Mouse (Mus musculus) cerebellum, adult 2 months (tissue): ENCODE results near the gene Spint4. TPM values are rescaled to one million over a fixed set of nuclear protein-coding genes. Genes with fewer than 3 reads are reported as not detected.
"Not testable (repeated sequence)": the region's sequence is repeated elsewhere in the genome, so short reads cannot be mapped to it uniquely, and the experiment has no call there.

Source experiments
- DNase-seq, 2 experiments: peaks; one replicate each; pipeline ENCODE4 v3.0.0; 2021
- H3K27ac ChIP-seq: fragments of 200-500 bp; 2 replicates; pipeline ENCODE4 v1.5.1; 2012; ENCODE audit warnings: low read length, control low read depth, inconsistent platforms; ENCODE audit not compliant: insufficient read depth
- H3K27me3 ChIP-seq: fragments of 200-500 bp; 2 replicates; pipeline ENCODE4 v1.6.1; 2012; ENCODE audit warnings: inconsistent platforms, mild to moderate bottlenecking, low read length, moderate library complexity; ENCODE audit not compliant: control insufficient read depth, insufficient read depth
- H3K4me1 ChIP-seq: fragments of 200-500 bp; 2 replicates; pipeline ENCODE4 v1.6.1; 2011; ENCODE audit warnings: low read length; ENCODE audit not compliant: control insufficient read depth, insufficient read depth
- H3K4me3 ChIP-seq: fragments of 200-500 bp; replicated peaks from 2 replicates; pipeline ENCODE3; 2011; ENCODE audit warnings: mild to moderate bottlenecking, low read depth, low read length, control low read depth; ENCODE audit not compliant: insufficient read depth
- CTCF ChIP-seq: fragments of 200-500 bp; IDR thresholded peaks from 2 replicates; pipeline ENCODE4 v1.5.1; 2011; ENCODE audit warnings: low read depth, mild to moderate bottlenecking, control low read depth, low read length, moderate library complexity, borderline replicate concordance; ENCODE audit not compliant: insufficient read depth
- POLR2A ChIP-seq: fragments of 200-500 bp; IDR thresholded peaks from 2 replicates; pipeline ENCODE4 v1.6.1; 2011; ENCODE audit warnings: low read length, control low read depth, borderline replicate concordance; ENCODE audit not compliant: insufficient read depth
- WGBS: fragments of 180-500 bp; shearing (Covaris S2); methylation state at CpG from one replicate; pipeline ENCODE4 v1.1.7; 2018; 5-methylcytosine and 5-hydroxymethylcytosine counted together
- polyA plus RNA-seq: library from polyadenylated mRNA; depleted of rRNA; stranded (reverse); fragments of >200 nt; gene quantifications from 2 replicates; pipeline ENCODE4 v1.2.3, GENCODE M21; 2012

Spint4 gene
- polyA plus RNA-seq, 1 experiment = not detected

DNA sequence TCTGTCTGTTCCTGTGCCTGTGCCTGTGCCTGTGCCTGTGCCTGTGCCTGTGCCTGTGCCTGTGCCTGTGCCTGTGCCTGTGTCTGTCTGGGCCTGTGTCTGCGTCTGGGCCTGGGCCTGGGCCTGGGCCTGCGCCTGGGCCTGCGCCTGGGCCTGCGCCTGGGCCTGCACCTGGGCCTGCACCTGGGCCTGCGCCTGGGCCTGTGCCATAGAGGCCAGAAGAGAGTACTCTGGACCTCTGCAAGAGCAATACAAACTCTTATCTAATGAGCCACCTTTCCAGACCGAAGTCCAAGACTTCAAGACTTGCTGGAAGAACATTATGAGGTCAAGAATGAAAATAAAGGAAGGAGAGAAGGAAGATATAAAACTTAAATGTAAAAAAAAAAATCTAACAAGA lies 7.0 kb downstream of the Spint4 start:
- Histone ChIP-seq H3K27me3 (no peaks in the 10 kb centered on the region), H3K27ac (no peak overlapping the region), H3K4me1 (no peaks in the 10 kb centered on the region), H3K4me3 (no peak overlapping the region)
- 84% methylated on average over 6 of the region's 6 CpGs for WGBS
- no peak for TF ChIP-seq POLR2A
- no peak for TF ChIP-seq CTCF
- DNase-seq = no peak

DNA sequence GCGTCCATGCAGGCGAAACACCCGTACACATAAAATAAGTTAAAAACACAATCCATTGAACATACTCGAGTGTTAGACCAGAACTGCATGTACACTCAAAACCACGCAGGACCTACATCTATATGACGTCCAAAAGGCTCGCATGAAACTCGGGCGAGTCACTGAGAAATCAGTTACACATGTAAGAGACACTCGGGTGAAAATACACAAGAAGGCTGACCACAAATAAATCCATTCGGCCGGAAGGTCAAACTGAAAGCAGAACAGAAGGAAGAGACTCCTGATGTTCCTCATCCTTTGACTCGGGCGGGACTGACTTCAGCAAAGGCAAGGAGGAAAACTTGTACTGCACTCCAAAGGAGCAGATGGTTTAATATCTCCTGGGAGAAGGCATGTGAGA lies 7.7 kb downstream of the Spint4 start:
- Histone ChIP-seq H3K4me3 (no peak overlapping the region), H3K27ac (no peak overlapping the region), H3K4me1 (no peaks in the 10 kb centered on the region), H3K27me3 (no peaks in the 10 kb centered on the region)
- TF ChIP-seq POLR2A = no peak
- no peak for TF ChIP-seq CTCF
- 88% methylated on average over 14 of the region's 14 CpGs for WGBS
- DNase-seq = no peak

DNA sequence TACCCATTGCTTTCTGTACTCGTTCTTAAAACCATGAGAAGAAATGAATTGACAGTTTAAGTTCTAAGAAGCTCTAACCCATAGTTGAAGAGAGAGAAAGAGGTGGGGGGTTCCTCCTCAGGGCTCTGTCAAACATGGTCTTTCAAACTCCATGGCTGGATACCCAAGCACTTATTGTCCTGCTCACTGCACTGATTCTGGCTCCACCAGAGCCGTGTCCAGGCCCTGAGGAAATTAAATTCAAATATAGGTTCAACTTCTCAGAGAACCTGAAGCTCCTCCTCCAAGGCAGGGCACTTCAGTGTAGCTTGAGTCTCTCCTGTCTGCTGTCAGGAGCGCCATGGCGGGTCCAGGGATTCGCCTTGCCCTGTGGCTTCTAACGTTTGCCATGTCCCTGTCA lies 16.7 kb downstream of the Spint4 start, which contains the start of gene Spint5:
Spint5 (plus strand) TSS at position 301 of the 400 bp plus-strand sequence.
- H3K4me1 ChIP-seq = no peaks in the 10 kb centered on the region
- no peak within 1 kb of the TSS for H3K27ac ChIP-seq
- no peak within 1 kb of the TSS for H3K4me3 ChIP-seq
- no peak for DNase-seq
- no peaks in the 10 kb centered on the region for H3K27me3 ChIP-seq
- 71% methylated on average over 6 of the region's 6 CpGs for WGBS
- TF ChIP-seq POLR2A = no peak
- TF ChIP-seq CTCF = no peak

DNA sequence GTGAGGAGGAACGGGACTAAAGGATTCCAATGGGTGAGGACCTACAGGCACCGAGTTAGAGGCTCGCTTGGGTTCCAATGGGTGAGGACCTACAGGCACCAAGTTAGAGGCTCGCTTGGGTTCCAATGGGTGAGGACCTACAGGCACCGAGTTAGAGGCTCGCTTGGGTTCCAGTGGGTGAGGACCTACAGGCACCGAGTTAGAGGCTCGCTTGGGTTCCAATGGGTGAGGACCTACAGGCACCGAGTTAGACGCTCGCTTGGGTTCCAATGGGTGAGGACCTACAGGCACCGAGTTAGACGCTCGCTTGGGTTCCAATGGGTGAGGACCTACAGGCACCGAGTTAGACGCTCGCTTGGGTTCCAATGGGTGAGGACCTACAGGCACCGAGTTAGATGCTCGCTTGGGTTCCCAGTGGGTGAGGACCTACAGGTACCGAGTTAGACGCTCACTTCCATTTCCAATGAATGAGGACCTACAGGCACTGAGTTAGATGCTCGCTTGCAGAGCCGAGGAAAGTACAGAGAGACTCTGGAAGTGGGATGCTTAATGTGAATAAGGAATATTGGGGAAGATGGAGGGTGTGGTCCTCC lies 18.0 kb downstream of the Spint4 start:
- H3K4me3 ChIP-seq, H3K27me3 ChIP-seq, H3K27ac ChIP-seq, DNase-seq, H3K4me1 ChIP-seq: not testable (repeated sequence)
- WGBS = 91% methylated on average over 23 of the region's 23 CpGs

DNA sequence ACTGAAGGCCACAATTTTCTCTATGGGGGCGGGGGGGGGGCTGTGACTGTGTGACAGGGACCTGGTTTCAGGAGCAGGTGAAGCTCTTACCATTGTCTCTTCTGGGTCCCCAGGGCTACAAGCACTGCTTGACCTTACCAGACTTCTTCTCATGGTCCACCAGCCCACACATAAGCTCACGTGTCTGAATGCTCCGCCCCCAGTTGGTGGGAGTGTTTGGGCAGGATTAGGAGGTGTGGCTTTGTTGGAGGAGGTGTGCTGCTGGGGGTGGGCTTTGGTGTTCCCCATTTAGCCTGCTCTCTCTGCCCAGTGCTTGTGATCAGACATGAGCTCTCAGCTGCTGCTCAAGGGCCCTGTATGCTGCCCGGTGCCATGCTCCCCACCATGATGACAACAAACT lies 25.0 kb downstream of the Spint4 start:
- TF ChIP-seq POLR2A = no peak
- TF ChIP-seq CTCF = no peak
- Histone ChIP-seq H3K27ac (no peak overlapping the region), H3K27me3 (no peaks in the 10 kb centered on the region), H3K4me3 (no peak overlapping the region), H3K4me1 (no peaks in the 10 kb centered on the region)
- no peak for DNase-seq
- WGBS = 54% methylated on average over 4 of the region's 4 CpGs

DNA sequence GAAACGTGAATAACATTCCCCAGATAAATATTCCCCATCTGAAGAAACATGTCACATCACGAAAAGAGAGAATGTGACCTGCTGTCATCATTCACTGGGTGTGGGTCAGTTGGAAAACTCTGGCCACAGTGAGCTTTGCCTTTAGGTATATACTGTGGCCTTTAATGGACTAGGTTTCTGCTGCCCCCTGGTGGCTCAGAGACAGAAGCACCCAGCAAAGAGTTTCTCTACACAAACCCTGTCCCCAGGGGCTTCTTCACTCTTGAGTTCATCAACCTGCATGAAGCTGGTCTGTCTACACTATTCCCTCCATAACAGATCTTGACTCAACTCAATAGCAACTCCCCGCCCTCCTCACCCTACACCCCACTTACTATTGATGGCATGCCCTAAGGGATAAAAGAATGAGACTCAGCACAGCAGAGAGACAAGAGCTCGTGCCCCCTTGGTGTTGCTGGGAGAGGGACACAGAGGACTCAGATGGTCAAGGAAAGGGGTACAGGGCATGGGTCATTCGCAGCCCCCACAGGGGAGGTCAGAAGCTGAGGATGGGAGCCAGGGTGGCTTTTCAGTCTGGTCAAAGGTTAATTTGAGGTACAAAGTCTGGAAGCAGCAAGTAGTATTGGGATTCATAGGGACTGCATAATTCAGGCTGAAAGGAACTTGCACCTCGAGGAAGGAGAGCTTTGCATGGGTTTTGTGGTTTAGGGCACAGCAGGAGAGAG lies 27.8 kb downstream of the Spint4 start:
- Histone ChIP-seq H3K4me3 (no peak overlapping the region), H3K27me3 (no peaks in the 10 kb centered on the region), H3K4me1 (no peaks in the 10 kb centered on the region), H3K27ac (no peak overlapping the region)
- no peak for TF ChIP-seq POLR2A
- TF ChIP-seq CTCF = peak; percentile 74
- DNase-seq = peak; percentile 39 to 50
- WGBS = 19% methylated on average over 6 of the region's 6 CpGs

DNA sequence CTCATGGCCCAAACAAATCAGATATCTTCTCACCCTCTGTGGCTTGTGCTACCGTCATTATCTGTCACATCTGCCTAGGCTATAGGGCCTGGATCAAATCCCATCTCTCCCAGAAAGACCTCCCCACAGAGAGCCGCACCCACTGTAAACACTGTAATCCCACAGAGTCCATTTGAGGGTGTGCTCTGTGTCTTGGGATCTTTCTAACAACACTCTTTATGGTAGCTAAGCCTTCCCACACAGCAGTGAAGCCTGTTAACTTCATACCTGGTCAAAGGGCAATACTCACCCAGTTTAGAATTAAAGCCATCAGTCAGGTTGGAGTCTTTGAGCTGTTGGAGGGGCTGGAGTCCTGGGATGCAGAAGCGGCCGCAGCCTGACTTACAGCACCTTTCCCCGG lies 33.4 kb downstream of the Spint4 start:
- DNase-seq = no peak
- no peaks in the 10 kb centered on the region for H3K4me1 ChIP-seq

DNA sequence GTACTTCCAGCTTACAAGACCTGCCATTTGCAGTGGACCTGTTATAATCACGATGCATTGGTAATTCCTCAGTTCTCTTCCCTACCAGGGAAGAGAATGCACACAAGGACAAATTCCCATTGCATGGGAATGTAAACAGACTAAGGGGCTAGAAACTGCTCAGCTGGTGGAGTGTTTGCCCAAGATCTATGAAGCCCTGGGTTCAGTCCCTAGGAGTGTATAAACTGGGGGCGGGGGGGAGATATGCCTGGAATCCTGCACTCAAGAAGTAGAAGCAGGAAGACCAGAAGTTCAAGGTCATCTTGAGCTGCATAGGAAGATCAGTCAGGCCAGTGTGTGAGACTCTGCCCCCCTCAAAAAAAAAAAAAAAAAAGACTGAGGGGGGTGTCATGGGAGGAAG lies 35.0 kb downstream of the Spint4 start:
- WGBS = 93% methylated on average over 2 of the region's 2 CpGs
- Histone ChIP-seq H3K27me3 (no peaks in the 10 kb centered on the region; the same call in 1 of the 2 replicates), H3K27ac (no peak overlapping the region), H3K4me1 (no peaks in the 10 kb centered on the region), H3K4me3 (no peak overlapping the region)
- DNase-seq = no peak
- TF ChIP-seq CTCF (no peak), POLR2A (no peak)

More for the DNA sequence above, 33.4 kb downstream of the Spint4 start:
- TF ChIP-seq POLR2A = no peak
- TF ChIP-seq CTCF = no peak
- Histone ChIP-seq H3K27me3 (no peaks in the 10 kb centered on the region; the same call in 1 of the 2 replicates), H3K4me3 (no peak overlapping the region), H3K27ac (no peak overlapping the region)
- 81% methylated on average over 5 of the region's 5 CpGs for WGBS
